Mouse (Mus musculus) limb, embryonic 15.5 days (tissue): ENCODE data around the gene Vps13c. TPM values are rescaled to one million over a fixed set of nuclear protein-coding genes. Genes with fewer than 3 reads are reported as not detected.

Experiments
- polyA plus RNA-seq: library from polyadenylated mRNA; unstranded; fragments of >200 nt; fragmentation: Nextera tagmentation; extraction: Ambion mirVana; gene quantifications from 2 replicates; pipeline ENCODE4 v1.2.1, GENCODE M21; 2015

Gene Vps13c
- polyA plus RNA-seq, 1 experiment from 2014 or later: 3.6 TPM

Other genes starting within 250 kb of the Vps13c start
- 0.24 and 0.96 TPM in 2 replicates for gene C2cd4b, start 81.0 kb upstream of the Vps13c start, polyA plus RNA-seq
- gene C2cd4a, start 8.1 kb upstream of the Vps13c start, polyA plus RNA-seq: 0.16 and 0.38 TPM in 2 replicates